Mouse (Mus musculus) monocyte, adult 5-6 weeks (primary cell): ENCODE data around the gene Acaa1a. TPM values are rescaled to one million over a fixed set of nuclear protein-coding genes. Genes with fewer than 3 reads are reported as not detected.

Experiments used
- ATAC-seq: fragments of 153-309, 156-312 bp; replicated peaks from 2 replicates; pipeline ENCODE4 v1.8.0; 2017; ENCODE audit warnings: mild to moderate bottlenecking; ENCODE audit not compliant: low TSS enrichment, insufficient number of reproducible peaks, severe bottlenecking, poor library complexity, low FRiP score
- total RNA-seq: library from RNA; stranded (forward); fragments of 200-1000, 200-491, 200-594 nt; gene quantifications from 3 replicates; pipeline ENCODE4 v1.2.3, GENCODE M21; 2017

Acaa1a gene
- total RNA-seq, result 31.0 to 54.9 TPM (median 52.6 TPM) in 3 replicates

DNA sequence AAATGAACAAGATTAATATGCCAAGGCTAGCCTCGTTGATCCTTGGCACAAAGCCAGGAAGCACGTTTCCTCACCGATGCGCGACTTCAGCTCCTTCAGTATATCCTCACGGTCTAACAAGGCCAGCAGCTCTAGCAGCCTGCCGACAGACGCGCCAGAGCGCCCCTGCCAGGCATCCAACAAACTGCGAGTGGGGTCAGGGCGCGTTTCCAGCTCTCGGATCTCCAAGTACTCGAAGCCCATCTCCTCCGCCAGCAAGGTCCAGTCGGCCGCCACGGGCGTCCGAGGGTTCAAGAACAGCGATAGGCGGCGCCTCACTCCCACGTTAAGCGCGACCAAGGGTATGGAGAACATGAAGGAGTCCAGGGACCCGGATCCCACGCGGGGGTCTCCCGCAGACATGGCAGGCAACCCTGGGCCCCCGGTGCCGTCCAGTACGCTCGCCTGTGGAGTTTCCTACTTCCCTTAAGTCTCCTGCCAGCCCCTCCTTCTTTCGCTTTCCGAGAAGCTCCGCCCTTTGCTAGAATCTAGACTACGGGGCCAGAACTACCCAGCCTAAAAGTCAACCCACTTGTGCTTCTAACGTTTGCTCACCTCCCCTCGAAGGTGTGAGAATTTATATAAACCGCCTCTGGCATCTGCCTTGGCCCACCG, at the start of gene Acaa1a:
Gene Acaa1a, plus strand, starts transcription at position 119 of the 654 bp plus-strand sequence.
- ATAC-seq, result peak; percentile 41; the same call in 1 of the 2 replicates

DNA sequence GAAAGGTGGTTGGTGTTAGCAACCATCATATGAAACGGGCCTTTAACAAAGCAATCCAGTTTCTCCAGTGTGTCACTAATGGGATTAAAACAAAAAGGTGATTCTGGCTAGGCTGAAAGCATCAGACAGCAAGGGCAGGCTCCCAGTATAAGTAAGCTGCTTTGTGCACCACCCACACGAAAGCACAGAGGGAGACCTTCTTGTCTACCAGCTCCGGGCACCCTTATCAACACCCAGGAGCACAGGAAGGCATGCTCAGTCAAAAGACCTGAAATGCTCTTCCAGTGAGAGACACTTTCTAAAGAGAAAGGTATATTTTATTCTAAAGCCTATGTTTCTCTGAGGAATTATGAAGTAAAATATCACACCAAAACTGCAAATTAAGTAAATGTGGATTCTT, 48.7 kb upstream of the Acaa1a start:
- no peak for ATAC-seq

DNA sequence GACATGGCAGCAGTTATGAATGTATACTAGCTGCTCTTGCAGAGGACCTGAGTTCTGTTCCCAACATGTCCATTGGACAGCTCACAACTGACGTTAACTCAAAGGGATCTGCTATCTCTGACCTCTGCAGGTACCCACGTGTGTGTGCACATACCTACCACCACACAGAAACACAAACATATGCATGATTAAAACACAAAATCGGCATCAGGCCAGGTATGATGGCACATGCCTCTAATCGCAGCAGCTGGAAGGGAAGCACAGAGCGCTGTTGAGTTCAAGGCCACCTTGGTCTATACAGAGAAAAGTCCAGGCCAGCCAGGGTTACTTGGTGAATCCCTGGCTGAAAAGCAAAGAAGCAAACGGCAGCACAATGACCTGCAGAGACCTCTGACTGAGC, 41.8 kb upstream of the Acaa1a start:
- no peak for ATAC-seq

- ATAC-seq, result no peak
Observed at GRCm38 (mm10) chr9:119298563-119298962, 40.9 kb upstream of the Acaa1a start.

- ATAC-seq, result no peak
Observed at GRCm38 (mm10) chr9:119305863-119306262, 33.6 kb upstream of the Acaa1a start.

DNA sequence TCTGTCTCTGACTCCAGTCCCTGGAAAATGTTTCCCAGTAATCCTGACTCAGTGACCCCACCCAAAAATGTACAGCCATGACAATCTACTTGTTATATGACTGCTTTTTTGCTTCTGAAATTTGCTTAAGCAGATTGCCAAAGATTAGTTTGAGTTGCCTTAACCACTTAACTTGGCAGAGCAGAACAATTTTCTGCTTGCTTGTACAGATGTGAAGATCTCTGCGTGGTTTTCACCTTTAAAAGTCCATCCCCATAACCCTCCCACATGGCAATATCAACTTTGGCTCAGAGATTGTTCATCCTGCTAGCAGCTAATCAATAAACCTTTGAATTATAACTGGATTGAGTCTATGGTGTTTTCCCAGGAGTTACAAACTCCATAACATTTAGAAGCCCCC, 30.4 kb upstream of the Acaa1a start:
- no peak for ATAC-seq

- no peak for ATAC-seq
Observed at GRCm38 (mm10) chr9:119313096-119313495, 26.4 kb upstream of the Acaa1a start.

- ATAC-seq, result no peak
Observed at GRCm38 (mm10) chr9:119318891-119319290, 20.6 kb upstream of the Acaa1a start.

DNA sequence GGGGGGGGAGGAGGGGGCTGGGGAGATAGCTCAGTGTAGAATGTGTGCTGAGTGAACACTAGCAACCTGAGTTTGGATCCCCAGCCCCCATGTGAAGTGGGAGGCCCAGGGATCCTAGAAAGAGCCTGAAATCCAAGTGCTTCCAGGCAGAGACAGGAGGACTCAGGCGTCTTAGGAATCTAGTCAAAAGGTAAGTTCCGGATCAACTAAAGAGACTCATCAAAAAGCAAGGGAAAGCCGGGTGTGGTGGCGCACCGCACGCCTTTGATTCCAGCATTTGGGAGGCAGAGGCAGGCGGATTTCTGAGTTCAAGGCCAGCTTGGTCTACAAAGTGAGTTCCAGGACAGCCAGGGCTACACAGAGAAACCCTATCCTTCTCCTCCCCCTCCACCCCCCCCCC, 19.0 kb upstream of the Acaa1a start:
- no peak for ATAC-seq

- no peak for ATAC-seq
Observed at GRCm38 (mm10) chr9:119320946-119321345, 18.5 kb upstream of the Acaa1a start.

- ATAC-seq, result no peak
Observed at GRCm38 (mm10) chr9:119321392-119322229, 17.9 kb upstream of the Acaa1a start.

DNA sequence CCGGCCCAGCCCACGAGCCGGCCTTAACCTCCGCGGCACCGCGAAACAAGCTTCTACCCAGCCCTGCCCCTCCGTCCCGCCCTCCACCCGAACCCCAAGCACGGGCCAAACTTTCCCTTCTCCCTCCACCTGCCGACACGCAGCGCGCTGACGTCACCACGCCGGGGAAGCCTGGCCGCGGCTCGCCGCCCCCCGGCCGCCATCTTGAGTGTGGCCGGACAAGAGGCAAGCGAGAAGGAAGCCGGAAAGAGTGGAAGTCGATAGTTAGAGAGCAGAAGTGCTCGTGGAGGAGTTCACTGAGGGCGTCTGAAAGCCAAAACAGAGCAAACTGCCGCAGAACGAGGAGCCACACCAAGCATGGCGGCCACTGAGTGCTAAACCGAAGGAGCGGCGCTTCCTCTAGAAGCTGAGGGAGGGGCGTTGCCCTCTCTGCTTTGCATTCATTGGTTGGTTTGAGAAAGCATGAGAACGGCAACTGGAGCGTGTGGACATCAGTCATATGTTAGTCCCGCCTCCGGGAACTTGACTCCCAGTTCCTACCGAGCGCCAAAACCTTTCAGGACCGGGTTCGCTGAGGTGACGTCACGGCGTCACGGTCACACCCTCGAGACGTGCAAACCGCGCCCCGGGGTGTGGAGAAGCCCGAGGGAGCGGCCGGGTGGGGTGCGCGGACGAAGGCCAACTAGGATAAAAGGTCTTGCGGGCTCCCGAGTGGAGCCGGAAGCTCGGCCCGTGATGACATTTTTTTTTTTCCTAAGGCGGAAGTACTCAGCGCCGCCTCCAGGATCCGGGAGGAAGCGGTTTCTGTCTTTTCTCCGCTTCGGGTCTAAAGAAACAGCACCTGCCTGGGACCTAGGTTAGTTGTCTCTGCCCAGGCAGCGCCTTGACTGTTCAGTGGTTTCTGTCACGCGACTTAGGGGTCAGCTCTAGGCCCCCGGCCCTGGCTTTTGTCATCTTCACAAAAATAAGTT, 16.9 kb upstream of the Acaa1a start, which contains the start of gene Oxsr1:
Gene Oxsr1, minus strand, starts transcription at position 139 of the 971 bp plus-strand sequence.
- peak; percentile 96 for ATAC-seq

DNA sequence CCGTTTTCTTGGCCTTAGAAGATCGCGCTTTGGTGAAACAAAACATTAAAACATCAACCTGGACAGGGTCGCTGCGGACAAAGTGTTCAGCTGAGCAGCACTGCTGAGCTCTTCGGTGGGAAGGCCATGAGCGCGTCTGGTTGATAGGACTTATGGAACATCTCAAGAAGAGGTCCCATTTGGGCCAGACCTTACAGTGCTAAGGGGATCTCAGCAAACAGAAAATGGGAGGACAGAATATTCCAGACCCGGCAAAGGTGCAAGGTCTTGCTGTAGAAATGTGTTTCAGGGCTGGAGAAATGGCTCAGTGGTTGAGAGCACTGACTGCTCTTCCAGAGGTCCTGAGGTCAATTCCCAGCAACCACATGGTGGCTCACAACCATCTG, 16.2 kb upstream of the Acaa1a start:
- no peak for ATAC-seq

DNA sequence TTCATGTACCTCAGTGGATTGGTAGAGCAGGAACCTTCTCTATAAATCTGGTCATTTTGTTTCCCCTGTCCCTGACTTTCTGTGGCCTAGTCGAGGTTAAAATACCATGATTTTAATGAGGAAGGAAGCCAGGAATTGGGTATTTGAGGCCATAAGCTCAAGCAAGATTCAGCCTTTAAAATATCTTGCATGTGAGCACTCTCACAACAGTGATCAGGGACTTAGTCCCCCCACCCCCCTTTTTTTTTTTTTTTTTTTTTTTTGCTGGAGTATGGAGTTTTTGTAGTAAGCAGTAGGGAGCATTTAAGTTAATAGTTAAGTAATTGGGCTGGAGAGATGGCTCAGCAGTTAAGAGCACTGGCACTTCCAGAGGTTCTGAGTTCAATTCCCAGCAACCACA, 15.3 kb upstream of the Acaa1a start:
- no peak for ATAC-seq

DNA sequence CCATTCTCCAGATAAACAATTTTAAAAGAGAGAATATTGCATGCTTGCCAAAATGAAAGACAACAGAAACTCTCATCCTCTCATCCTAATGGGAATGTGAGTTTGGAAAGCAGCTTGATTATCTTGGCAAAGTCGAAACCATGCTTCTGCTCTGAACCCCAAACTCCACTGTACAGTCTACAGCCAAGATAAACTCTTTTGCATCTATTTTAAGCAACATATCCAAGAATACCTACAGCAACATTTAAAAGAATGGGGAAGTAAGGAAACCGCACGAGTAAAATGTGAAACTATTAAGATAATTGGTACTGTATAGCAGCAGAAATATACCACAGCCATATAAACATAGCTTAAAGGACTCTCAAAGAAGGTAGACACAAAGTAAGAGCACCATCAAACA, 11.0 kb upstream of the Acaa1a start:
- 0 out of 2 replicates have a peak, but pooled peaks have one; percentile 16 for ATAC-seq

GRCm38 (mm10) chr9:119330186-119330963, 9.1 kb upstream of the Acaa1a start:
- no peak for ATAC-seq

DNA sequence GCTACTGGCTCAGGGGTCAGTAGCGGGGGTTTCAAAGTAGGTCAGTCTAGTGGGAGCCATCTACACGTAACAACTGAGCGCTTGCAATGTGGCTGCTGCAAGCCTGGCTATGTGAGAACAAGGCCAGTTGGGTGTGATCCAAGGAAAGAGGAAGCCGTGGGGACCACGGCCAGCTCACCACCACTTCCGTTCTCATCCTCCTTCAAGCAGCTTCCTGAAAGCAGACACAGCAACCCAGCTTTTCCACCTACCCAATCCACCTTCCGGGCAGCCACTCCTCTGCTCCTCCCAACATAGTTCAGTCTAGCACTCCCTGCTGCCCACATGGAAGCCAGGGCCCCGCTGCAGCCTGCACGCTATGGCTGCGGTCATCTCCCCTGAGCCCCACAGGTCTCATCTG, 5.2 kb upstream of the Acaa1a start:
- peak; percentile 93 for ATAC-seq

DNA sequence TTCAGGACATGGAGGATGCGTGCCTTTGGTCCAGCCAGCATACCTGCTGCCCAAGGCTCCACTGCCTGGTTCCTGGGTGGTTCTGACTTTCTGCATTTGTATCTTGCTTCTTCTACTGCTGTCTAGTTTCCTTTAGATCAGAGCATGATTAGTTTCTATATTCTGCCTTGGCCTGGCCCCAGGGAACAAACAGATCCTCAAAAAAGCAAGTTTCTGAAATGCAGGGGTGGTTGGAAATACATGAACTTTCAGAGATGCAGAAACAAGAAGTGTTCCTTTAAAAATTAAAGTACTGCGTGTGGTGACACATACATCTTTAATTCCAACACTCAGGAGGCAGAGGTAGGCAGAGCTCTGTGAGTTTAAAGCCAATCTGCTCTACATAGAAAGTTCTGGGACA, 4.6 kb upstream of the Acaa1a start:
- no peak for ATAC-seq
